Mouse (Mus musculus) left cerebral cortex, adult 11 months (tissue): ENCODE measurements around the gene Mas1.
"Not testable (repeated sequence)": the region's sequence is repeated elsewhere in the genome, so short reads cannot be mapped to it uniquely, and the experiment has no call there.

ENCODE experiments used
- DNase-seq: peaks from one replicate; pipeline ENCODE4 v3.0.0; 2022; ENCODE audit warnings: low spot score

Mas1 gene

GRCm38 (mm10) chr17:12868043-12868442, at the start of gene Mas1:
Gene Mas1, minus strand, starts transcription at chr17:12868143.
- no peak for DNase-seq

- peak; percentile 37 for DNase-seq
These were observed 48.8 kb upstream of the Mas1 start for GRCm38 (mm10) chr17:12916588-12917380.

GRCm38 (mm10) chr17:12915881-12916583, 48.1 kb upstream of the Mas1 start, which contains the start of gene Mrpl18:
Gene Mrpl18, minus strand, starts transcription at chr17:12916345.
- DNase-seq = peak; percentile 99

GRCm38 (mm10) chr17:12915488-12915880, 47.5 kb upstream of the Mas1 start, which contains the start of gene Tcp1:
Gene Tcp1, plus strand, starts transcription at chr17:12915701.
- no peak for DNase-seq

GRCm38 (mm10) chr17:12910391-12910790, 42.4 kb upstream of the Mas1 start:
- no peak for DNase-seq

GRCm38 (mm10) chr17:12909361-12910280, 41.7 kb upstream of the Mas1 start, which contains the start of gene Pnldc1:
Gene Pnldc1, minus strand, starts transcription at chr17:12910230.
- DNase-seq = no peak

GRCm38 (mm10) chr17:12906436-12906835, 38.5 kb upstream of the Mas1 start:
- DNase-seq = no peak

- no peak for DNase-seq
These were observed 37.9 kb upstream of the Mas1 start for GRCm38 (mm10) chr17:12905810-12906209.

- no peak for DNase-seq
These were observed 36.4 kb upstream of the Mas1 start for GRCm38 (mm10) chr17:12904349-12904748.

- DNase-seq = no peak
These were observed 35.7 kb upstream of the Mas1 start for GRCm38 (mm10) chr17:12903372-12904333.

- no peak for DNase-seq
These were observed 34.3 kb upstream of the Mas1 start for GRCm38 (mm10) chr17:12902291-12902690.

- DNase-seq = not testable (repeated sequence)
These were observed 30.7 kb upstream of the Mas1 start for GRCm38 (mm10) chr17:12898607-12899006.

GRCm38 (mm10) chr17:12897674-12898073, 29.7 kb upstream of the Mas1 start:
- DNase-seq = no peak

- no peak for DNase-seq
These were observed 24.1 kb upstream of the Mas1 start for GRCm38 (mm10) chr17:12892033-12892432.

- no peak for DNase-seq
These were observed 23.1 kb upstream of the Mas1 start for GRCm38 (mm10) chr17:12891054-12891453.

GRCm38 (mm10) chr17:12887021-12887775, 19.3 kb upstream of the Mas1 start:
- no peak for DNase-seq

GRCm38 (mm10) chr17:12886620-12887019, 18.7 kb upstream of the Mas1 start:
- no peak for DNase-seq

- no peak for DNase-seq
These were observed 13.3 kb upstream of the Mas1 start for GRCm38 (mm10) chr17:12881216-12881615.

- DNase-seq = peak; percentile 74
These were observed 12.2 kb upstream of the Mas1 start for GRCm38 (mm10) chr17:12880178-12880577.

GRCm38 (mm10) chr17:12875734-12876133, 7.8 kb upstream of the Mas1 start, which contains the start of gene Mrgprh:
Gene Mrgprh, plus strand, starts transcription at chr17:12876034.
- DNase-seq = no peak
